In genomic region chrX:134307534-134308274, GRCm38 (mm10) we compare ENCODE assay signal across 8 mouse cellular contexts. TPM values are rescaled to one million over a fixed set of nuclear protein-coding genes. Genes with fewer than 3 reads are reported as not detected.
DNase-seq lines count a peak whose midpoint lies in the region; ATAC-seq and TF ChIP-seq lines count a peak whose summit lies in the region.

Gene Cenpi, plus strand, starts transcription at chrX:134308084.

- peak within 1 kb of the TSS; percentile 50 for H3K4me2 ChIP-seq in lung, postnatal 0 days (replicated peaks; ENCODE audit: low read depth, low read length)

- 0 out of 2 replicates have a peak, but pooled peaks cover 3% of the 10 kb centered on the region for H3K9me3 ChIP-seq in hindbrain, embryonic 10.5 days
- no peaks in the 10 kb centered on the region for H3K9me3 ChIP-seq in lung, postnatal 0 days (ENCODE audit: low read length)

- peak within 1 kb of the TSS; percentile 84 for H3K27ac ChIP-seq in hindbrain, embryonic 10.5 days
- peak within 1 kb of the TSS; percentile 51; the same call in 1 of the 2 replicates for H3K27ac ChIP-seq in lung, postnatal 0 days (ENCODE audit: low read length)

- no peak for TF ChIP-seq EP300 in lung, postnatal 0 days (IDR thresholded peaks at IDR 0.05)

- peak; percentile 57 for TF ChIP-seq CTCF in lung, postnatal 0 days (IDR thresholded peaks at IDR 0.05)

- peaks cover 3% of the 10 kb centered on the region; the same call in 1 of the 2 replicates for H3K27me3 ChIP-seq in hindbrain, embryonic 10.5 days (ENCODE audit: insufficient read depth, poor library complexity, severe bottlenecking)
- no peaks in the 10 kb centered on the region for H3K27me3 ChIP-seq in lung, postnatal 0 days (replicated peaks; ENCODE audit: insufficient read depth, low read length)

- DNase-seq in MEL-GATA-1-ER (ENCODE audit: extremely low read depth, low read depth) = peak; percentile 87
- peak; percentile 80 for DNase-seq in cerebellum, adult 8-10 months
- peak; percentile 89 for DNase-seq in forelimb bud, embryonic 11.5 days (ENCODE audit: low read depth, low spot score)
- peak; percentile 86 for DNase-seq in hindbrain, embryonic 10.5 days (ENCODE audit: low spot score)
- peak; percentile 85 for DNase-seq in layer of hippocampus, adult 9-11 months
- peak; percentile 93 for DNase-seq in lung, postnatal 0 days (ENCODE audit: low spot score)
- peak; percentile 66 for DNase-seq in ovary, postnatal 14 days (ENCODE audit: low spot score)
- DNase-seq in thymus, postnatal 14 days = peak; percentile 91

- H3K4me3 ChIP-seq in hindbrain, embryonic 10.5 days = peak within 1 kb of the TSS; percentile 51
- peak within 1 kb of the TSS; percentile 30; the same call in 1 of the 2 replicates for H3K4me3 ChIP-seq in lung, postnatal 0 days (ENCODE audit: low read depth, low read length)

- peaks cover 23% of the 10 kb centered on the region for H3K36me3 ChIP-seq in hindbrain, embryonic 10.5 days
- H3K36me3 ChIP-seq in lung, postnatal 0 days (ENCODE audit: insufficient read depth, low read length) = no peaks in the 10 kb centered on the region

- WGBS in hindbrain, embryonic 10.5 days = 22% methylated on average over 36 of the region's 36 CpGs
- 17% methylated on average over 34 of the region's 36 CpGs for WGBS in lung, postnatal 0 days

- ATAC-seq in lung, postnatal 0 days = peak; percentile 99

- H3K9ac ChIP-seq in lung, postnatal 0 days (replicated peaks; ENCODE audit: low read depth) = no peak within 1 kb of the TSS

- 0 out of 2 replicates have a peak, but pooled peaks cover 6% of the 10 kb centered on the region for H3K4me1 ChIP-seq in hindbrain, embryonic 10.5 days (replicated peaks)
- H3K4me1 ChIP-seq in lung, postnatal 0 days (ENCODE audit: insufficient read depth, low read depth, low read length) = no peaks in the 10 kb centered on the region

RNA-seq across cellular contexts. Expression of gene Cenpi, which starts in this region (rescaled TPM):
- 21.5 and 31.3 TPM in 2 replicates for polyA plus RNA-seq in hindbrain, embryonic 10.5 days (2016; fragmentation: Nextera tagmentation; extraction: Ambion mirVana)
- polyA plus RNA-seq in lung, postnatal 0 days (2015; fragmentation: Nextera tagmentation; extraction: Ambion mirVana) = 1.8 and 2.0 TPM in 2 replicates

Comparison
In these comparisons a context has a peak if more than half of its experiments do, and no peak if none do; other contexts are left out.
1. Peak in every context shown above with its lines: DNase-seq, ATAC-seq, H3K4me3 ChIP-seq and H3K27ac ChIP-seq.